Mouse (Mus musculus) neutrophil, adult 83 days (primary cell): ENCODE measurements around the gene Fam207a. TPM values are rescaled to one million over a fixed set of nuclear protein-coding genes. Genes with fewer than 3 reads are reported as not detected.

Experiments
- total RNA-seq, 2 experiments: library from RNA; stranded (reverse); gene quantifications; one replicate each; pipeline ENCODE4 v1.2.4; 2023

Gene Fam207a
- 10 to 100 TPM; 15.7 to 16.4 TPM for total RNA-seq

DNA sequence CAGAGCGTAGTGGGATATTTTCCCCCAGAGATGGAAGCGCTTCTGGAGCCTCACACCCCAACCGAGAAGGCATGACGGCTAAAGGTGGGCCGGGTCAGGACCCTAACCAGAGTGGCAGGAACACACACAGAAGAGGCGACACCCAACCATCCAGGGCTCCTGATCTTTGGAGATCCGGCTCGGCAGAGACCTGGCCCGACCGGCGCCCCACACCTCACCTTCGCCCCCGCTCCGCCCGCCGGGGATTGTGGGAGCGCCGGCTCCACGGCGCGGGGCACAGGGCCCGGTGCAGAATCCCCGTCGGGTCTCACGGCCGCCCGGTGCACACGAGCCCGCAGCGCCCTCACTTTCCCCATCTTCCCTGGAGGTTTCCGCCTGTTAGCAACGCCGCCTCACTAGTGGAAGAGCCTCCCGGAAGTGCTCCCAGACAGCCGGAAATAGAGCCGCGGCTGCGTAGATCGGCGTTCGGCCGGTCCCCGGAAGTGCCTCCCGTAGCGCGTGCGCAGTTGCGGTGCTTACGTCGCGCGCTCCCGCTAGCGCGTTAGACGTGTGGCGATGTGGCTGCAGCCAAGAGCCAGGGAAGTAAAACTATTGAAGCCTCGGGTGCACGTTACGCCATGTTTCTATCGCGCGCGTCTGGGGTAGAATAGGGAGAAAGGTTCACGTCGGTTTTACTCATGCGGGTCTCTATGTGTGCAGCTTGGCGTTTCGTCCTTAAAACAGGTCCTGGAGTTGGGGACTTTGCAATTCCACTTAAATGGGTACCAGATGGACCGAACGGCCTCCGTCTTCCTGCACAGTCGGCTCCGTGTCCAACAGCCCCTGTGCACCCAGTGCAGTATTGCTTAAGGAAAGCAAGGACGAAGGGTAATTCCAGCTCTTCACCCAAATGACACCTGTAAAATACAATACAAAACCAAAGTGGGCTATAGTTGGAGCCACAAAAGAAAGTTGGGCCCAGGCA, at the start of gene Fam207a:
Gene Fam207a (minus strand): TSS at position 401 of the 964 bp plus-strand sequence.

DNA sequence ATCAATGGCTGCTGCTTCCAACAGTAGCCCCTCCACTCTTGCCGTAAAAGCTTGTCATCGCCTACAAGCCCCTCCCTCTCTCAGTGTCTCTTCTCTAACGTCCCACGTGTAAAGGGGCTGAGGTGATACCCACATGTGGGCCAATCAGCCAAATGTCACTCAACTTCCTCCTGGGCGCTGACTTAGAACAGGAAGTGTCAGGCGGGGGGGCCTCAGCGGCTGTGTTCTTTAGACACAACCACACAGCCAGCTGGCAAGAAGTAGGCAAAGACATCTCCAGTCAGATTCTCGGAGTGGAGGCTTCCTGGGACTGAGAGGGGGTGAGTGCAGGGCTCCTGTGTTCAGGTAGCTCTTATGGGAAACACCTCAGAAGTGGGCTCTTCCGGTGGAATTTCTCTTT, 14.6 kb upstream of the Fam207a start, which contains the start of gene Itgb2:
Gene Itgb2 (plus strand): TSS at position 113 of the 400 bp plus-strand sequence.

Other genes with a start within 250 kb of the Fam207a start
- gene Adarb1, start 97.5 kb downstream of the Fam207a start, total RNA-seq, result under 1 TPM; 0.18 to 0.35 TPM
- gene Itgb2, start 14.5 kb upstream of the Fam207a start, total RNA-seq, result 100 to 1,000 TPM; 782 to 835 TPM
- 10 to 100 TPM; 70.5 to 75.8 TPM for gene Pttg1ip, start 65.9 kb upstream of the Fam207a start, total RNA-seq
- gene Sumo3, start 90.3 kb upstream of the Fam207a start, total RNA-seq, result 10 to 100 TPM; 54.9 to 60.9 TPM
- 1 to 10 TPM in 1 of 2 experiments, not detected in 1; 4.6 TPM for gene Gm49325, start 90.4 kb upstream of the Fam207a start, total RNA-seq
- 10 to 100 TPM; 34.3 to 36.2 TPM for gene Ube2g2, start 106.5 kb upstream of the Fam207a start, total RNA-seq
- gene Tspear, start 170.8 kb upstream of the Fam207a start, total RNA-seq, result not detected
- not detected for gene Gm19402, start 175.0 kb upstream of the Fam207a start, total RNA-seq
- not detected for gene Gm9508, start 181.4 kb upstream of the Fam207a start, total RNA-seq
- gene Gm10272, start 190.8 kb upstream of the Fam207a start, total RNA-seq, result not detected
- gene Gm10024, start 195.7 kb upstream of the Fam207a start, total RNA-seq, result not detected
- gene Gm10142, start 200.0 kb upstream of the Fam207a start, total RNA-seq, result not detected
- not detected for gene Krtap12-1, start 204.8 kb upstream of the Fam207a start, total RNA-seq
- not detected for gene Gm10100, start 210.7 kb upstream of the Fam207a start, total RNA-seq
- not detected for gene Gm18596, start 226.9 kb upstream of the Fam207a start, total RNA-seq
- gene Gm9736, start 235.6 kb upstream of the Fam207a start, total RNA-seq, result not detected
- not detected for gene Gm3233, start 243.9 kb upstream of the Fam207a start, total RNA-seq